Mouse (Mus musculus): ENCODE data around the gene Lsm10.

GRCm38 (mm10) chr4:126132636-126133264 is 36.3 kb downstream of the Lsm10 start:
- TF ChIP-seq EP300 (IDR thresholded peaks at IDR 0.05; ENCODE audit: low read depth) (no peak), CTCF (IDR thresholded peaks at IDR 0.05; ENCODE audit: low read depth) (no peak)

All from liver, postnatal 0 days (tissue).